Mouse (Mus musculus) lung, postnatal 36 days (tissue): ENCODE measurements around the gene Zfp513.
A peak's percentile ranks its signal among the peaks of the same experiment; 100 is the strongest.

Source experiments
- DNase-seq: peaks from one replicate; pipeline ENCODE4 v3.0.0; 2022; ENCODE audit warnings: mixed read lengths

Zfp513 gene

GRCm38 (mm10) chr5:31199893-31200292 lies 2.2 kb downstream of the Zfp513 start:
- DNase-seq: no peak

- DNase-seq: no peak
These were observed 2.7 kb downstream of the Zfp513 start for GRCm38 (mm10) chr5:31199321-31199892.

- no peak for DNase-seq
These were observed 3.3 kb downstream of the Zfp513 start for GRCm38 (mm10) chr5:31198616-31199320.

GRCm38 (mm10) chr5:31198170-31198569 lies 3.9 kb downstream of the Zfp513 start:
- DNase-seq: no peak

GRCm38 (mm10) chr5:31197072-31197471 lies 5.0 kb downstream of the Zfp513 start:
- DNase-seq: no peak

GRCm38 (mm10) chr5:31196207-31196606 lies 5.9 kb downstream of the Zfp513 start:
- no peak for DNase-seq

GRCm38 (mm10) chr5:31195671-31196070 lies 6.4 kb downstream of the Zfp513 start:
- no peak for DNase-seq

GRCm38 (mm10) chr5:31194486-31195485 lies 7.3 kb downstream of the Zfp513 start:
- no peak for DNase-seq

- no peak for DNase-seq
These were observed 8.3 kb downstream of the Zfp513 start for GRCm38 (mm10) chr5:31193631-31194281.

- peak; percentile 100 for DNase-seq
These were observed 9.0 kb downstream of the Zfp513 start, which contains the start of the genes Snx17 and Eif2b4 for GRCm38 (mm10) chr5:31192939-31193630. Snx17 (plus strand) TSS chr5:31193227. Eif2b4 (minus strand) TSS chr5:31193430.

- DNase-seq: no peak
These were observed 9.8 kb downstream of the Zfp513 start for GRCm38 (mm10) chr5:31192045-31192938.

GRCm38 (mm10) chr5:31190201-31190600 lies 11.9 kb downstream of the Zfp513 start:
- DNase-seq: no peak

- DNase-seq: peak; percentile 35
These were observed 13.8 kb downstream of the Zfp513 start for GRCm38 (mm10) chr5:31188223-31188840.

GRCm38 (mm10) chr5:31183678-31184077 lies 18.4 kb downstream of the Zfp513 start:
- DNase-seq: no peak

GRCm38 (mm10) chr5:31181183-31181770 lies 20.8 kb downstream of the Zfp513 start:
- no peak for DNase-seq

- peak; percentile 97 for DNase-seq
These were observed 22.1 kb downstream of the Zfp513 start, which contains the start of the genes Gm29609 and Gtf3c2 for GRCm38 (mm10) chr5:31179766-31180630. Gm29609 (minus strand) TSS chr5:31179911. Gtf3c2 (minus strand) TSS chr5:31180144.

GRCm38 (mm10) chr5:31179301-31179765 lies 22.8 kb downstream of the Zfp513 start:
- DNase-seq: no peak

- peak; percentile 36 for DNase-seq
These were observed 33.5 kb downstream of the Zfp513 start for GRCm38 (mm10) chr5:31168630-31169029.

- no peak for DNase-seq
These were observed 37.2 kb downstream of the Zfp513 start for GRCm38 (mm10) chr5:31164878-31165277.
